Mouse (Mus musculus) heart, embryonic 14.5 days (tissue): Measurements from ENCODE around the gene Dcps. TPM values are rescaled to one million over a fixed set of nuclear protein-coding genes. Genes with fewer than 3 reads are reported as not detected.

Source experiments
- ATAC-seq: fragments of 200-750 bp; cut with Nextera tagmentation; 2 replicates; pipeline ENCODE4 v1.8.0; 2017; ENCODE audit warnings: low read depth, moderate TSS enrichment; ENCODE audit not compliant: insufficient number of reproducible peaks, insufficient read depth, low FRiP score
- H3K27ac ChIP-seq, 2 experiments: fragments of 200-500 bp in 1 of 2; fragments of 300-500 bp in 1 of 2; sonication (generic) in 1 of 2; replicated peaks in 1 of 2; 2 replicates each; pipeline ENCODE4 v1.5.1; 2012 to 2014; ENCODE audit warnings: low read depth in 2 of 2, low read length in 2 of 2, control low read depth in 1 of 2, mild to moderate bottlenecking in 1 of 2, mixed read lengths in 1 of 2; ENCODE audit not compliant: control insufficient read depth in 1 of 2, insufficient read depth in 1 of 2
- H3K27me3 ChIP-seq: fragments of 300-500 bp; sonication (generic); 2 replicates; pipeline ENCODE4 v1.6.1; 2014; ENCODE audit warnings: mild to moderate bottlenecking, low read length, control low read depth; ENCODE audit not compliant: control insufficient read depth, insufficient read depth
- H3K36me3 ChIP-seq: fragments of 300-500 bp; sonication (generic); 2 replicates; pipeline ENCODE4 v1.6.1; 2014; ENCODE audit warnings: mild to moderate bottlenecking, control low read depth, low read length, mixed read lengths; ENCODE audit not compliant: control insufficient read depth, insufficient read depth
- H3K4me1 ChIP-seq, 2 experiments: fragments of 200-500 bp in 1 of 2; fragments of 300-500 bp in 1 of 2; sonication (generic) in 1 of 2; 2 replicates each; pipeline ENCODE4 v1.6.1; 2012 to 2014; ENCODE audit warnings: low read length in 2 of 2, control low read depth in 1 of 2, mixed read lengths in 1 of 2; ENCODE audit not compliant: control insufficient read depth in 2 of 2, insufficient read depth in 2 of 2
- H3K4me2 ChIP-seq: fragments of 300-500 bp; sonication (generic); 2 replicates; pipeline ENCODE4 v1.6.1; 2014; ENCODE audit warnings: mild to moderate bottlenecking, low read length
- H3K4me3 ChIP-seq, 2 experiments: fragments of 200-500 bp in 1 of 2; fragments of 300-500 bp in 1 of 2; sonication (generic) in 1 of 2; 2 replicates each; pipeline ENCODE4 v1.5.1; 2012 to 2014; ENCODE audit warnings: low read length in 2 of 2, mild to moderate bottlenecking in 2 of 2, control low read depth in 1 of 2, low read depth in 1 of 2, moderate library complexity in 1 of 2; ENCODE audit not compliant: control insufficient read depth in 1 of 2, insufficient read depth in 1 of 2
- H3K9ac ChIP-seq: fragments of 300-500 bp; sonication (generic); 2 replicates; pipeline ENCODE4 v1.6.1; 2014; ENCODE audit warnings: mild to moderate bottlenecking, low read length
- H3K9me3 ChIP-seq: fragments of 300-500 bp; sonication (generic); 2 replicates; pipeline ENCODE4 v1.6.1; 2016; ENCODE audit warnings: low read length, control low read depth; ENCODE audit not compliant: control insufficient read depth
- WGBS: fragments of 180-500 bp; shearing (Covaris S2); extraction: QIAGEN DNeasy Blood & Tissue Kit; methylation state at CpG from one replicate; pipeline ENCODE4 v1.1.7; 2014; 5-methylcytosine and 5-hydroxymethylcytosine counted together
- polyA plus RNA-seq: library from polyadenylated mRNA; unstranded; fragments of >200 nt; fragmentation: Nextera tagmentation; extraction: Ambion mirVana; gene quantifications from 2 replicates; pipeline ENCODE4 v1.2.1, GENCODE M21; 2014

Gene Dcps
- polyA plus RNA-seq, 1 experiment from 2014 or later, result 62.7 TPM

GRCm38 (mm10) chr9:35111941-35112595 lies 63.8 kb downstream of the Dcps start:
- Histone ChIP-seq H3K9ac (no peak overlapping the region), H3K27ac (no peak overlapping the region), H3K4me3 (no peak overlapping the region), H3K9me3 (no peaks in the 10 kb centered on the region), H3K27me3 (no peaks in the 10 kb centered on the region), H3K36me3 (no peaks in the 10 kb centered on the region), H3K4me1 (peaks cover 31 to 48% of the 10 kb centered on the region in 2 experiments), H3K4me2 (peak overlapping the region; percentile 27; the same call in 1 of the 2 replicates)
- no peak for ATAC-seq
- 46% methylated on average over 19 of the region's 19 CpGs for WGBS

- no peak overlapping the region for H3K27ac ChIP-seq
- WGBS, result 68% methylated on average over 7 of the region's 7 CpGs
- ATAC-seq, result no peak
- no peak overlapping the region for H3K9ac ChIP-seq
- no peaks in the 10 kb centered on the region for H3K27me3 ChIP-seq
- no peaks in the 10 kb centered on the region for H3K9me3 ChIP-seq
- no peak overlapping the region for H3K4me3 ChIP-seq
- H3K4me1 ChIP-seq, result peaks cover 33 to 50% of the 10 kb centered on the region in 2 experiments
- H3K36me3 ChIP-seq, result no peaks in the 10 kb centered on the region
- peak overlapping the region; percentile 27; the same call in 1 of the 2 replicates for H3K4me2 ChIP-seq
These were observed 64.4 kb downstream of the Dcps start for GRCm38 (mm10) chr9:35111446-35111845.

GRCm38 (mm10) chr9:35110567-35110966 lies 65.3 kb downstream of the Dcps start:
- Histone ChIP-seq H3K36me3 (no peaks in the 10 kb centered on the region), H3K4me2 (no peak overlapping the region), H3K9me3 (no peaks in the 10 kb centered on the region), H3K9ac (no peak overlapping the region), H3K27me3 (no peaks in the 10 kb centered on the region), H3K4me3 (no peak overlapping the region), H3K27ac (peak overlapping the region in 1 of 2 experiments; percentile 16; a peak in 1 of 4 replicates), H3K4me1 (peaks cover 41 to 53% of the 10 kb centered on the region in 2 experiments)
- WGBS, result 67% methylated on average over 4 of the region's 4 CpGs
- no peak for ATAC-seq

GRCm38 (mm10) chr9:35110051-35110450 lies 65.8 kb downstream of the Dcps start:
- 71% methylated on average over 5 of the region's 5 CpGs for WGBS

DNA sequence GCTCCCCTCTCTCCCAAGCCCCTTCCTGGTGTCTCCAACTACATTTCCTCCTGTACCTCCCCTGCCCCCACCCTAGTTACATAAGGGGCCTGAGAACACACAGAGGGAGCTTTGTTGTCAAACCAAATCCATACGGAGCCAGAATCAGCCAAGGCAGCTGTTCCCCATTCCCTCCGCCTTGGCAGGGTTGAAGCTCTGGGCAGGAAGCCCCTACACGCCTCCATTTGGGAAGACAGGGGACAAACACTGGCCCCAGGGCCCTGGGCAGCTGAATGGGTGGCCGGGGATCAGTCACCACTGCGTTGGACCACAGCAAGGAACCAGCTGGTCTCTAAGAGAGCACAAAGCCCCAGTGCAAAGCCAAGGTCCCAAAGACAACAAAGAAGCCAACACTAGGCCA lies 66.9 kb downstream of the Dcps start:
- Histone ChIP-seq H3K27ac (no peak overlapping the region), H3K4me1 (peaks cover 45 to 52% of the 10 kb centered on the region in 2 experiments), H3K36me3 (no peaks in the 10 kb centered on the region), H3K27me3 (no peaks in the 10 kb centered on the region), H3K9ac (no peak overlapping the region), H3K4me3 (no peak overlapping the region), H3K9me3 (no peaks in the 10 kb centered on the region), H3K4me2 (no peak overlapping the region)
- WGBS, result 62% methylated on average over 5 of the region's 5 CpGs
- ATAC-seq, result 0 out of 2 replicates have a peak, but pooled peaks have one; percentile 10

More at GRCm38 (mm10) chr9:35110051-35110450, 65.8 kb downstream of the Dcps start:
- Histone ChIP-seq H3K4me2 (no peak overlapping the region), H3K27ac (no peak overlapping the region; a peak in 1 of 4 replicates), H3K36me3 (no peaks in the 10 kb centered on the region), H3K27me3 (no peaks in the 10 kb centered on the region), H3K9ac (no peak overlapping the region), H3K4me3 (no peak overlapping the region), H3K9me3 (no peaks in the 10 kb centered on the region), H3K4me1 (peaks cover 45 to 52% of the 10 kb centered on the region in 2 experiments)
- ATAC-seq, result no peak

- H3K9ac ChIP-seq, result no peak overlapping the region
- no peak overlapping the region for H3K27ac ChIP-seq
- H3K27me3 ChIP-seq, result no peaks in the 10 kb centered on the region
- no peak overlapping the region for H3K4me2 ChIP-seq
- no peaks in the 10 kb centered on the region for H3K36me3 ChIP-seq
- 73% methylated on average over 3 of the region's 3 CpGs for WGBS
- no peak for ATAC-seq
- peaks cover 45 to 52% of the 10 kb centered on the region in 2 experiments for H3K4me1 ChIP-seq
- no peaks in the 10 kb centered on the region for H3K9me3 ChIP-seq
- H3K4me3 ChIP-seq, result no peak overlapping the region
These were observed 67.8 kb downstream of the Dcps start for GRCm38 (mm10) chr9:35108066-35108465.

- Histone ChIP-seq H3K9ac (no peak overlapping the region), H3K27ac (no peak overlapping the region), H3K4me2 (no peak overlapping the region), H3K9me3 (no peaks in the 10 kb centered on the region), H3K4me3 (no peak overlapping the region), H3K4me1 (peaks cover 45 to 50% of the 10 kb centered on the region in 2 experiments), H3K27me3 (no peaks in the 10 kb centered on the region), H3K36me3 (no peaks in the 10 kb centered on the region)
- ATAC-seq, result no peak
- WGBS, result 90% methylated on average over 5 of the region's 5 CpGs
These were observed 68.5 kb downstream of the Dcps start for GRCm38 (mm10) chr9:35107396-35107795.
